Mouse (Mus musculus) layer of hippocampus, postnatal 10 days (tissue): Measurements from ENCODE around the gene Enpp6. TPM values are rescaled to one million over a fixed set of nuclear protein-coding genes. Genes with fewer than 3 reads are reported as not detected.
"Not testable (repeated sequence)": the region's sequence is repeated elsewhere in the genome, so short reads cannot be mapped to it uniquely, and the experiment has no call there.

ENCODE experiments used
- DNase-seq, 2 experiments: peaks; one replicate each; pipeline ENCODE4 v3.0.0; 2021; ENCODE audit warnings: low spot score in 2 of 2
- total RNA-seq, 2 experiments: library from RNA; stranded (reverse); gene quantifications; 2 replicates each; pipeline ENCODE4 v1.2.3; 2021

Gene Enpp6
- total RNA-seq, 2 experiments from 2014 or later = 14.1 to 14.5 TPM

DNA sequence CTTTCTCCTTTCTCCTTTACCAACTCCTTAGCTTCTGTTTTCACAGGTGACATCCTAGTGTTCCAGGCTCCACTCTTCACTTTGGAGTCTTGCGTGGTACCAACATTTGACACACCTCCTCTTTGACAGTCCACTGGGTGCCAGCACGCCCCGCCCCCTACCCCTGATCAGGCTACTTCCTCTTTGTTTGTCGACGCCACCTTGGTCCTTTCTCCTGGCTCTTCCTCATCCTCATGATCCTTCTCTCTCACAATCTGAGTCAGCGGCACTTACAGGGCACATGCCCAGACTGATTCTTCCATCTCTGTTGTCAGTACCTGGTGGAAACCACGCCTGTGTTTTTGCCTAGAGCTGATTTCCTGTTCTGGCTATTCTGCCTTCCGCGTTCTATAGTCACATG is 5.9 kb downstream of the Enpp6 start:
- no peak for DNase-seq

DNA sequence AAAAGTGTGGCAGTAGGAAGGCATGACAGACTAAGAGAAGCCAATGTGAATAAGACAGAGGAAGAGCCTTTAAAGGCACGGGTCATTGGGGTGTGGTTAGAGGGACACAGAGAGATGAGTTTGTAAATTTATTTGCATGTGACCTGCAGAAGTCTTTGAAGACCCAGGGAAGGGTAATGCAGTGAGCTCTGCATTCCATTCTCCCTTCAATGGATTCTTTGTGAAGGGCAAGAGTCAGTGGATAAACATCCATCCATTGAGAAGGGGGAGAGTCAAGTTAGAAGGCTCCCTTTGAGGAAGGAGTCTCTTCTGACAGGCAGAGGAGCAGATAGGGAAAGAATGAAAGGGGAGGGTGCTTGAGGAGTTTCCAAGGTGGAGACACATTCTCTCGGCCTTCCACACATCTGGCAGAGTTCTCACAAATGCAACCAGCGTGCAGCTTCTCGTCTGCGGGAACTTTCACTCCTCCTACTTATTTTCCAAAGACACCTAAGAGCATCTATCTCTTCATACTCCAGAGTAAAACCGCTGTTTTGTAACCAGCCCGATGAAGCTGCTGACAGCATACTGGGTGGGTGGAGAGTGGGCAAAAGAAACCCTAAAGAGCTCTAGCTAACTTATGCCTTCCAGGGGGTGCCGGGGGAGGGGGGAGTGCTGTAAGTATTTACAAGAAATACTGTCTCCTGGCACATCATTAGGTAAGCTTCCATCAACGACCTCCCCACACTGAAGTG is 9.4 kb downstream of the Enpp6 start:
- DNase-seq = no peak

DNA sequence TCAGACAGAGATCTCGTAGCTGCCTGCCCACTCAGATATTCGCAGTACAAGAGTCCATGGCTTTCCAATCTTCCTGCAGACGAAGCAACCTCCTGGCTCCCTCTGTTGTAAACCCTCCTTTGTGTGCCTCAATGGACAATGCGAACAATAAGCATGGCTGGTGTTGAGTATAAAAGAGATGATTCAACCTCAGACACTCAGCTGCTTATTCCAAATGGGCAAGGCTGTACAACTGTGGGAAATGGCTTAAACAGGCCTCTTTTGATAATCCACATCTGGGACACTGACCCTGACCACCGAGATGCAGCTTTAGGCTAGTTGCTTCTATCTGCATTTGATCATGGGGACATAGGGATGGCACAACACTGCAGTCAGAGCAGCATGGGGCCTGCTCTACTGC is 19.0 kb downstream of the Enpp6 start:
- no peak for DNase-seq

DNA sequence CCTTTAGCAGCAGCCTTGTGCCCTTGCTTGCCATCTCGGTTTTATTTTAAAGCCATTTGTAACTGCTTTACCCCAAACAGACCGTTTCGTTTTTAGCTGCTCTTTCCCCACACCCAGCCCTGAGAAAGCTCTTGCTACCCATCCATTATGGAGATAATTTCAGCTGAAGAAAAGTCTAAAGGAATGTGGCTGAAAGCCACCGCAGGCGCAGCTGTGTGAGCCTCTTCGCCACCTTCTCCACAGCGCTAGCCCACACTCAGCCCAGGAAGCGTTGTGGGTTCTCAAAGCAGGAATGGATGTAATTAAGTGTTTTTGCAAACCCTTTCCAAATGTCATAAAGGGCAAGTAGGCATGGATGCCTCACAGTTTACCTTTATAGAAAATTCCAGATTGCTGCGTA is 20.1 kb downstream of the Enpp6 start:
- no peak for DNase-seq

DNA sequence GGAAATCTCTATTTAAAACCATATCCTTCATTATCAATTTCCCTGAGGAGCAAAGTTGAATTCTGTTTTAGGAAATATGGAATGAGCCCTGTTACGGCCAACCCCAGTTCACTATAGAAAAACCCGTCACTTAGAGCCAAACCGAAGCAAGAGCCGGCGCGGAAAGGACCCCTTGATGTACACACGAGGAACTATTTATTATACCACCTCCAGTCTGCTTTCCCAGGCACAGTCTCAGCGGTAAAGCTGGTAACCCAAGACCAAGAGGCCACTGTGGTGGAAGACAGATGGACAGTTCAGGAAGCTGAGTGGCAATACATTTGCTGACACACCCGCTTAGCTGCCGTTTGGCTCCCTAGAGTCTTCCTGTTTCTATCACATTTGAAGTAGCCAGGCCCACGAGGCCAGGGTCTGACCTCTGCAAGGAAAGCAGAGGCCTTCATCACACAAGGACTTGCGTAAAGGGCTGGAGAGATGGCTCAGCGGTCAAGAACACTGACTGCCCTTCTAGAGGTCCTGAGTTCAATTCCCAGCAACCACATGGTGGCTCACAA is 21.6 kb downstream of the Enpp6 start:
- DNase-seq = no peak

DNA sequence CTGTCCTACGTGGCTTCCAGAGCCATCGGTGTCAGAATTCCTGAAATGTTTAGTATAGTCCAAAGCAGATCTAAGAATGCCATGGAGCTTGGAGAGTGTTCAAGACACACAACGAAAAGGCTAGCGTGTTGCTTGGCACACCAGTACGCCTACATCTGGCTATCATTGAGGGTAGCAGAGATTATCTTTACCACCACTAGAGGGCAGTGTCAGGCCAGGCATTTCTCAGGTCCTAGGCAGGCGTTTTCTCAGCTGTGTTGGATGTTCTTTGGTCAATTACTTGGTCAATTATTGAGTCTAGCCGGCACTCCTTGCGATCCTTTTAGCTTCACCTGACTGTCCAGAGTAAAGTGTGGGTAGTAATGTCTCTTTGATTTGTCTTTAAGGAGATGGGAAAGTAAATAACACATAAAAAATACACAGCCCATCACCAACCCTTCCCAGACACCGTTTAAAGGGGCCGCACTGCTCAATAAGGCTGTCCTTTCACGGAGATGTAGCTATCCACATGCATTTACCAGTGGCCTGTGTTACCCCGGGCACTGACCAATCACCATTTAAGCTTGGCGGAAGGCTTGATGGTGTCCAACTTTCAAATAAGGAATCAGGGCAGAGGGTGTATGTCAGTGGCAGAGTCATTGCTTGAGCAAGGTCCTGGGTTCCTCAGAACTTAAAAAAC is 29.7 kb downstream of the Enpp6 start:
- DNase-seq = peak; percentile 77 to 81

DNA sequence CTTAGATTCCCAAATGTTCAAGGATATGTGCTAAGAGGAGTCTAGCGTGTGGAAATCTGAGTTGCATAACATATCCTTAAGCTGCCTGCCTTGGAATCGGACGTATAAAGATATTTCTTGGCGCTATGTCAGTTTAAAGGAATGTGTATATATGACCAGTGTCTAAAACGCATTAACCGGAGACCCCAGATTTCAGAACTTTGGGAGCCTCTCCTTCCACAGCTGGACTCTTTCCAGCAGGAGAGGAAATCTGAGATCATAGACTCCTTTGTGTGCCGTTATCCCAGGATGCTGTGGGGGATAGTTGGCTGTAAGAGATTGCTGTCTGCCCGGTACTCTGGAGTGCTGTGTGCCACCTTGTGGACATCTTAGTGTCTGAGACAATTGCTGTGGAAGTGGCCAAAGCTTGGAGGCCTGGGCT is 34.5 kb downstream of the Enpp6 start:
- no peak for DNase-seq

DNA sequence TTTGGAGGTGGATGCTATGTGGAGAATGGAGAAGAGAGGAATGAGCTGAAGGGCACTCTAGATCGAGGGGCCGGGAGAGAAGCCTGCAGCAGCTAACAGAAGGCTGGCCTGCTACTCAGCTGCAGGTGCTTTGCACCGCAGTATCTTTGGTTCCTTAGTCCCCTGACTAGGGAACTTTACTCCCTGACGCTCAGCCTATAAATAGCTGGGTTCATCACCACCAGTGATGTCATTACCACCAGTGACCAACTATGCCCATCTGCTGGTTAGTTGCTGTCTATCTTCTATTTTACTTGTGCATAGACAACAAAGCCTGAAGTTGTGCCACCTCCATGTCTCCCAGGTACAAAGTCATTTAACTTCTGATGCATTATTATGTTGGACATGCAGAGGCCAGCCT is 37.9 kb downstream of the Enpp6 start:
- no peak for DNase-seq

DNA sequence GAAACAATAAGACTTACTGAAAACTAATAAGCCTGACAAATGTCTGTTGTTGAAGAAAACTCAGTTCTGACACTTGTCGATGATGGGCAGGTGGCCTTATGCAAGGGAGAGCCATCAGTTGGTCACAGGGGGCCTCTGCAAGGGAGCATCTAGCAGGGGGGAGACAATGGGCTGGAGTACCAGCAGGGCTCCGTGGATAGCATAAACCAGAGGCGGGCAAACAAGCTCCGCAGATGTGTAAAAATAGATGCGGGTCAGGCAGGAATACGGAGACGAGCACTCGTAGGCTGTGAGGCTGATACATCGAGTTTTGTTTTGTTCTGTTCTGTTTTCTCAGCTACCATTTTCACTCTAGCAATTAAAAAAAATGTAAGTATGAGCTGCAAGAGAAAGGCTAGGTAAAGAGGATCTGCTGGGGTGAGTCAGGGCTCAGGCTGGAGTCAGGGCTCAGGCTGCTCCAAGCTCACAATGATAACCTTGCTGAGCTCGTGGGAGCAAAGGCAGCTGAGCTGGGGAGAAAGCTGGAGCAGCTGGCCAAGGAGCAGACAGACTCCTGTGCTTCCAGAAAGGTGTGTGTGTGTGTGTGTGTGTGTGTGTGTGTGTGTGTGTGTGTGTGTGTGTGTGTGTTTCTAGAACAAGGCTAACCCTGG is 40.3 kb downstream of the Enpp6 start:
- DNase-seq = no peak

DNA sequence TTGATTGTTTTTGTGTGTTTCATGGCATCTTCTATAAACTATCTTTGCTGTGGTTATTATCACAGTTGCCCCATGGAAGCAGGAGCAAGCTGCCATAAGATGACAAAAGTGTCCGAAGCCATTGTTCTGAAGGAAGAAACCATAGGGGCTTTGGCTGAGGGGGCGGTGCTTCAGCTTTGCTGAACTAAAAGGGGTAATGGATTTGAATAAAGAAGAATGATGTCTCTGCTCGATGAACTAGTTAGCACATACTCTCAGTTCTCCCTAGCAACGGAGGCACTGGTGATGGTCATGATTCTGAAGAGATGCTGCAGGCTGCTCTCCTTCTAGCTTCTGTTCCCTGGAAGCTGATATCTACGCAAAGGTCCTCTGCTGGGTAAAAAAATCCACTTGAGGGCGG is 41.8 kb downstream of the Enpp6 start:
- no peak for DNase-seq

DNA sequence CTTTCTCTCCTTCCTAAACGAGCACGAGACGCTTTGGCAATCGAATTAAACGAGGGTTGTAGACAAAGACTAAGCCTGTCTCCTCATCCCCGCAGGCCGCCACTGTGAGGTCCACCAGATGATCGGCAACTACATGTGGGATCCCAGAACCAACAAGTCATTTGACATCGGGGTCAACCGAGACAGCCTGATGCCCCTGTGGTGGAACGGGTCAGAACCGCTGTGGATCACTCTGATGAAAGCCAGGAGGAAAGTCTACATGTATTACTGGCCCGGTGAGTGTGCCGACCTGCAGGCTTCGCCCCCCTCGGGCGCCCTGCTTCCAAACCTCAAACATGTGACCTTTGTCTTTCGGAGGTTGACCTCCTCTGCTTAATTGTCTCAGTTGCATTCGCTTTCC is 43.6 kb downstream of the Enpp6 start:
- no peak for DNase-seq

DNA sequence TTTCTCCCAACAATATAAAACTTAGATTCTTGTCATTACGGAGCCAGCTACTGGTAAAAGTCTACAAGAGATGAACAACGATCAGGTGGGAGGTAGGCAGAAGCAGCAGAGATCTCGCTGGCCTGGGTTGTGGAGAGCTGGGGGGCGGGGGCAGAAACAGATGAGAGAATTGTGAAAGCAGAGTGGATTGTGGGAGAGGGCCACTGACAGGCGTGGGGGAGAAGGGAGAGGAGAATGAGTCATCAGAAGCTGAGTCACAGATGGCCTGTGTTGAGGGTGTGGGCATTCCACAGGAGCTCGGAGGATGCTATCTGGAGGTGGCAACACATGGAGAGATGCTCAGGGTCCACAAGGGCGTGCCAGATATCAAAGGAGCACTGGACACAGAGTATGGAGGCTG is 45.4 kb downstream of the Enpp6 start:
- no peak for DNase-seq

DNA sequence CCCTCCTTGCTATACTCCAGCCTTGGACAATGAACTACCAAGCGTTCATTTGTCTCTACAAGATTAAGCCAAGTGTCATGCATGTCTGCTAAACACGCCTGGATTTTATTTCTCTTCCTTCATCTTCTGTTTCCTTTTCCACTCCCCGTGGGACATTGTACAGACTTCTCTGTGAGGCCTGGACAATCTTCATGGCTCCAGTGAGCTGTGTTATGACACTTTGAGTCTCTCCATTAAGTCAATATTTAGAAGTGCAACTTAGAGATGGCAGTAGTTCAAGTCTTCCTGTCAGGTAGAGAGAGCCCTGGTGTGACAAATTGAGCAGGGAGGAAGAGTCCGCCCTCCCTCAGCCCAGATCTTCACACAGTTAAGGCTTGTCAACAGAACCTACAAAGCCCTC is 47.3 kb downstream of the Enpp6 start:
- DNase-seq = no peak

DNA sequence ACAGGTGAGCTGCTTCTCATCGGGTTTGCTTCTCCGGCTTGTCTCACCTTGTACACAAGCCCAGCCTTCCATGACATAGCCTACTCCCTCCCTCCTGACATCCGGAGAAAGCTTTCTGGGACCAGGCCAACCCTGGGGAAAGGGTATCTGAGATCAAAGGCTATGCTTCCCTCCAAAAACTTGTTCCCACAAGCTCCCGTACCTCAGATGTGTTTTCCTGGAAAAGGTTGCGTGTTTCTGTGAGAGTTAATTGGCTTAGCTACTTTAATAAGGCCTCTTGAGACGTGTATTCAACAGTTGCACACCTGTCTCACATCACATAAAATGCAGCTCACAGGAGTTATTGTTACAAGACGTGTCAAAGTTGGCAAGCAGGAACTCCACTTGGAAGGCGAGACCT is 49.8 kb downstream of the Enpp6 start:
- no peak for DNase-seq

DNA sequence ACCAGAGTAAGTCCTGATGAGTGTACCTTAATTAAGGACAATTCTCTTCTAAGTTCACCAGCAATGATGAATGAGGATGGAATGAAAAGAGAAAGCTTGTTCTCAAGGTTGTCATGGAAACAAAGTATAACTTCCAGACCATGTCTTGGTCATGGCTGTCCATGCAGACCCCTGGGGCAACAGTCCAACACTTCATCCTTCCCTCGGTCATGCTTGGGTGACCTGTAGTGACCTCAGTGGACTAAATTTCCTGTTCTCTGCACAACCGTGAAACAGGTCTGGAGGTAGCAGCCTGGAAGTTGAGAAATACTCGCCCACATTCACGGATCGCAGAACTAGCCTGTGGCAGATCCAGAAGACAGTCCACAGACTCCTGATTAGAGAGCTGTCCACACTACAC is 50.7 kb downstream of the Enpp6 start:
- DNase-seq = no peak

DNA sequence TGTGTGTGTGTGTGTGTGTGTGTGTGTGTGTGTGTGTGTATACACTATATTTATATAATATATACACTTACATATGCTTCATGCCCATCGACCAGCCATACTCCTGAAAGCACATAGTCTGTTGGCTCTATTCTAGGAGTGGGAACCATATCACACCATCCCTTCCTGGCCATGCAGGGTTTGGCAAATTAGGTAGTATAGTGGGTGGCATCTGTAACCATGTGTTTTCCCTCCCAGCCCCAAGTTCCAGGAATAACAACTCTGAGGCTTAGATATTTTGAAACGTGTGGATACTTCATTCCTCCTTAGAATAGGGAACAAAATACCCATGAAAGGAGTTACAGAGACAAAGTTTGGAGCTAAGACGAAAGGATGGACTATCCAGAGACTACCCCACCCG is 53.5 kb downstream of the Enpp6 start:
- DNase-seq = not testable (repeated sequence)

DNA sequence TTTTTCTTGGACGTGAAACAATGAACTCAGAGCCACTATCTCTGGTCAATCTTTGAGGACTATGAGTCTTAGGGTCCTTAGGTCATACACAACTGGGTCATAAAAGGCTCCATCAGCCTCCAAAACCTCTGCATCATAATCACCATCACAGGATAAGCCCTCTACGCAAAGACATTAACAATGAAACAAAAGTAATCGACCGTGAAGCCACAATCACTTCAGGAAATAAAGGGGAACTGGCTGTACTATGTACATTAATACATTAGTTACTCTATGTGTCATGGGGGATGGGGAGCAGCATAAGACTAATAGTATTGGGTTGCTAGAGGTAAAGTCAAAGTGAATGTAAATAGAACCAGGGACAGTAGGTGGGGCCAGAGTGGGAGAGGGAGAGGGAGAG is 59.7 kb downstream of the Enpp6 start:
- no peak for DNase-seq

DNA sequence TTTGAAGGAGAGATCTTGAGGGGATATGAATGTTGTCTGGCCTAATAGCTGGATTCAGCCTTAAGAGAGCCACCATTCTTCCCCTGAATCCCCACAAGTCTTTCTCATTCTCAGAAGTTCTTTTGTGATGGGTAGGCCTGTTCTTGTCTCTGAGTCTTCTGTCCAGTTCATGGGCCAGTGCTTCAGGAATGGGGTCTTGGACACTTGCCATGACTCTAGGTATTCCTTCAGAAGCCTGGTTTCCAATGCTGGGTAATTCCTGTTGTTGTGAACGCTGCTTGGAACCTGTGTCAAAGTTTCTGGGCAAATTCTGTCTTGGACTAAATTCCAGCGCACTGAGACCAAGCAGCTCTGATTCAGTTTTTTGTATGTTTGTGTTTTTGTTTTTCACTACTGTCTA is 60.5 kb downstream of the Enpp6 start:
- DNase-seq = no peak

DNA sequence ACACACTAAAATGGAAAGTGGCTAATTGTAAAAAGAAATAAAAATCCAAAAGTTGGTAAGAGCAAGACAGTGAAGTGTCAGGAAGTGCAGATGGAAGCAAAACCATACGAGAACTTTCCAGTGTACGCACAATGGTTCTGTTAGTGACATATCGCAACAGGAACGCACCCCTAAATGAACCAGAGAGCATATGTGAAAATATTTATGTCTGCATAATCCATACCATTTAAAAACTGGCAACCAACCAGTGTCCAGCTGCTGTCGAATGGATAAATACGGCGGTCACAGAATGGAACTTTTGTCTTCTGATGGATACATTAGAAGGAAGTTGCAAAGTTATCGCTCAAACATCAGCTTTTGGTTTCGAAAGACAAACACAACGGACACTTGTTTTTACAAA is 61.9 kb downstream of the Enpp6 start:
- no peak for DNase-seq

DNA sequence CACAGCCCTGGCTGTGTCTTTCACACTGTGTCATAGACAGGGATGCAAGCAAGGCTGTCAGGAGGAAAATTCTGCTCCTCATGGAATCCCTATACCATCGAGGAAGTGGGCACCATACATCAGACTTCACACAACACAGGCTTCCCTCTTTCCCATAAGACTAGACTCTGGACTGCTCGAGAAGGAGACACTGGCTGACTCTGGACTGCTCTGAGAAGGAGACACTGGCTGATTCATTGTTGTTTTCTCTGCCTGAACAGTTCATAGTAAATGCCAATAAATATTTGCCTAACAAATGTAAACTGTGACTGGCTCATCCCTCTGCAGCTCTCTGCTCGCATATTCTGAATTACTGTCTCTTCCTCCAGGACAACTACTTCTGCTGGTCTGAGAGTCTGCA is 66.0 kb downstream of the Enpp6 start:
- no peak for DNase-seq

DNA sequence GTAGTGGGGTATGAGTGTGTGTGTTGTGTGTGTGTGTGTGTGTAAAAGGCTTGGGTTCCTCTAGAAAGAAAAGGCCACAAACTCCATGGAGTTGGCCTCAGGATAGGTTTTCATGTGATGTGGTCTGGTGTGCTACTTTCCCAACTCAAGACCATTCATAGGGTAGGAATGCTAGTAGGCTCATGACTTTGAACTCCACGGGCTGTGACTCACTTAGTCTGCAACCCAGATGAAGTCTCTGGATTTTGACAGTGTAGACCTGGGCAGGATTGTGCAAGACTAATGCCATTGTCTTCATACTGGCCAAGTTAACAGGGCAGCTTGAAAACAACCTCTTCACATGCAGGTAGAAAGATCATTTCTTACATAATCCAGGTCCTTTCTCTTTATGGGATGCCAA is 69.4 kb downstream of the Enpp6 start:
- DNase-seq = no peak

DNA sequence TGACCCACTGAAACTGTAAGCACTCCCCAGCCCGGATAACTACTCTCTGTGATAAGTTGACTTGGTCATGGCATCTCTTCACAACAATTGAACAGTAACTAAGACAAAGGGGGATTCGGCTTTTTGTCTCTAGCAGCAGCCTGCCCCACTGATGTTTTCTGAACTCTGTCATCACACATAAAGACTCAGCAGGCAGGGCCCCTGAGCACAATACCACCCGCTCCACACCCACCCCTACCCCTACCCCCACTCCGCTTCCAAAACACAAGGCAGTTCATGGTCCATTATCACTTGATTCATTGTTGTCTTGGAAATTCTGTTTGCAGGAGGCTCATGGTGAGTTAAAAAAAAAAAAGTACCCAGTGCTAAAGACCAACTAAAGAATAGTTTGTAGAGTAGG is 71.8 kb downstream of the Enpp6 start:
- DNase-seq = no peak
